Mouse (Mus musculus): ENCODE measurements around the gene Dhx33.

DNA sequence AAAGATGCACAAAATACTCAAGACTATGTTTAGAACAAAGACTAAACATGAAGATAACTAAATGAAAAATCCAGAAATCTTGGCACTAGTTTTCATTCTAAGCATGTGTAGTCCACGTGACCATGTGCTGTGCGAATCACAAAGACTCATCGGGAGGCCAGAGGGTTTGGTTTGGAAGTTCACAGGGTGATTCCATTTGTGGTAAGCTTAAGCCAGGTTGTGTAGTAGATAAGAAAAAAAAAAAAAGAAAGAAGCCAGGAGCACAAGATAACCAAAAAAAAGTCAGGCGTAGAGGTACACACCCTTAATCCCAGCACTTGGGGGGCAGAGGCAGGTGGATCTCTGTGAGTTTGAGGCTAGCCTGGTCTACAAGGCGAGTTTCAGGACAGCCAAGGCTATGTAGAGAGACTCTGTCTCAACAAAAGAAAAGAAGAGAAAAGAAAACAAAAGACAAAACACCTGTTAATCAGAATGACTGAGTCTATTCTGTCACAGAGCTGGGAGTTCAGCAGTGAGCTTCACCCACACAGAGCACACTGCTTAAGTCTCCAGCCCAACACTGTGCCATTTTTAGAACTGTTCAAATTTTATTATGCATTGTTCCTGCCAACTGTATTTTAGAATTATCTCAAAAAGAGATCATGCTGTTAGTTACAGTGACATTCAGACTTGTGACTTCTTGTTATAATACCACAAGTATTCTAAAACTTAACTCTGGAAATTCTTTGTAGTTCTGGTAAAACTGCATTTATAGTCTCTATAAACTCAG is 43.3 kb downstream of the Dhx33 start:
- TF ChIP-seq CTCF (IDR thresholded peaks at IDR 0.05; ENCODE audit: control insufficient read depth, insufficient read depth, insufficient replicate concordance, low read depth, low read length) (no peak), POLR2A (IDR thresholded peaks at IDR 0.05; ENCODE audit: control insufficient read depth, low read depth, low read length) (no peak)

Measured in testis, adult 2 months (tissue).